Mouse (Mus musculus): ENCODE data around the gene Faap20.

Faap20 gene

DNA sequence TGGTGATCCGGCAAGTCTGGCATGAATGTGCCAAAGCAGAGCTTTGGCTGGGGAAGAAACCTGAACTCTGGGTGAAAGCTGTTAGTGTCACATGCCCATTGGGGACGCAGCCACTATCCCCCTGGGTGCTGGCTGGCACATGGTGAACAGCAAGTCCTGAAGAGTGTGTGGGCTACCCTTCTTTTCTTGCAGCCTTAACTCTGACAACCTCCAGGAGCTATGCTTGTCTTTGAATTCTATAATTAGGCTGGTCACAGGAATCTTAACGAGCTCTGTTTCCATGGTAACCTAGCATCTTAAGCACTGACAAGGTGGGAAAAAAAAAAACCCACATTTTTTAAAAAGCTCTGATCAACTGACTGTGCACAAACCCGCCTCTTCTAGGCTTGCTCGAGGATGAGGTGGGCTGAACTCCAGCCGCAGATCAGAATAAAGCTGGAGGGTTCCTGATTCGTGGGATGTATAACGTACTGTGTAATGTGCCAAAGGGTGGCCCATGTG, 56.0 kb downstream of the Faap20 start:
- TF ChIP-seq GATA4 (IDR thresholded peaks at IDR 0.05; ENCODE audit: insufficient replicate concordance, low read length), result no peak
